Mouse (Mus musculus) heart, adult 2 months (tissue): Measurements from ENCODE around the gene Nxph4.

Source experiments
- CTCF ChIP-seq: fragments of 200-600 bp; IDR thresholded peaks from 2 replicates; pipeline ENCODE4 v1.8.1; 2022; ENCODE audit warnings: antibody characterized with exemption, mild to moderate bottlenecking, moderate library complexity
- EP300 ChIP-seq: fragments of 200-500 bp; IDR thresholded peaks from 2 replicates; pipeline ENCODE4 v1.6.1; 2011; ENCODE audit warnings: low read depth, low read length, control low read depth; ENCODE audit not compliant: insufficient read depth
- POLR2A ChIP-seq: fragments of 200-500 bp; IDR thresholded peaks from 2 replicates; pipeline ENCODE4 v1.6.1; 2011; ENCODE audit warnings: mild to moderate bottlenecking, low read depth, low read length, control low read depth; ENCODE audit not compliant: insufficient read depth

GRCm38 (mm10) chr10:127534929-127535384 is 598 bp upstream of the Nxph4 start:
- TF ChIP-seq CTCF = no peak
- TF ChIP-seq POLR2A = no peak
- TF ChIP-seq EP300 = no peak
